Mouse (Mus musculus) midbrain, embryonic 10.5 days (tissue): Measurements from ENCODE around the gene Olfr450. TPM values are rescaled to one million over a fixed set of nuclear protein-coding genes. Genes with fewer than 3 reads are reported as not detected.

ENCODE experiments used
- DNase-seq: peaks from one replicate; pipeline ENCODE4 v3.0.0-alpha.2; 2017; ENCODE audit warnings: low spot score
- H3K27ac ChIP-seq: fragments of 300-500 bp; sonication (generic); replicated peaks from 2 replicates; pipeline ENCODE4 v1.5.1; 2016; ENCODE audit warnings: mild to moderate bottlenecking
- H3K27me3 ChIP-seq: fragments of 300-500 bp; sonication (generic); 2 replicates; pipeline ENCODE4 v1.6.1; 2016; ENCODE audit warnings: low read depth, mild to moderate bottlenecking; ENCODE audit not compliant: poor library complexity, severe bottlenecking
- H3K36me3 ChIP-seq: fragments of 300-500 bp; sonication (generic); 2 replicates; pipeline ENCODE4 v1.6.1; 2016; ENCODE audit warnings: mild to moderate bottlenecking, moderate library complexity
- H3K4me1 ChIP-seq: fragments of 300-500 bp; sonication (generic); 2 replicates; pipeline ENCODE4 v1.6.1; 2016
- H3K4me3 ChIP-seq: fragments of 300-500 bp; sonication (generic); 2 replicates; pipeline ENCODE4 v1.5.1; 2016; ENCODE audit warnings: mild to moderate bottlenecking, moderate library complexity
- H3K9me3 ChIP-seq: fragments of 300-500 bp; sonication (generic); replicated peaks from 2 replicates; pipeline ENCODE4 v1.6.1; 2016; ENCODE audit warnings: mild to moderate bottlenecking
- WGBS: fragments of 180-500 bp; shearing (Covaris S2); methylation state at CpG from one replicate; pipeline ENCODE4 v1.1.7; 2016; 5-methylcytosine and 5-hydroxymethylcytosine counted together
- polyA plus RNA-seq: library from polyadenylated mRNA; unstranded; fragments of >200 nt; fragmentation: Nextera tagmentation; extraction: Ambion mirVana; gene quantifications from 2 replicates; pipeline ENCODE4 v1.2.1, GENCODE M21; 2016

Olfr450 gene
- polyA plus RNA-seq = not detected in 2 replicates

DNA sequence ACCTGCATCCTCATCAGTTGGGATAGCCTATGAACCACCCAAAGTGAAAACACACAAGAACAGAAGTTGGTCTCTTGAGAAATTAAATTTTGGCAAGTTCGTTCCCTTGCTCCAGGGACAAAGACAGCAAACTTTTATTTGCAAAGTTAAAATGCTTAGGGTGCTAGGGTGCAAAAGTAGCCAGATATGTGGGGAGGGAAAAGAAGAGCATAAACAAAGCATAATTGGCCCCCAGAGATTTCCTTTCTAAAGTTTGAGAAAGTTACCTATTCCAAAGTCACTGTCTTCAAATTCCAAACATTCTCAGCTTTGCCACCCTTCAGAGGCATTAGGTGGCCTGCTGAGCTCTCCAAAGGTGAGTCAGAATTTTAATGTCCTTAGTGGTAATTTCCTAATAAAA, at the start of gene Olfr450:
Gene Olfr450 (plus strand): TSS at position 301 of the 400 bp plus-strand sequence.
- Histone ChIP-seq H3K27ac (no peak within 1 kb of the TSS), H3K27me3 (no peaks in the 10 kb centered on the region), H3K36me3 (no peaks in the 10 kb centered on the region), H3K4me1 (no peaks in the 10 kb centered on the region), H3K9me3 (no peaks in the 10 kb centered on the region), H3K4me3 (no peak within 1 kb of the TSS)
- DNase-seq = no peak
- 91% methylated on average over 1 of the region's 1 CpGs for WGBS

DNA sequence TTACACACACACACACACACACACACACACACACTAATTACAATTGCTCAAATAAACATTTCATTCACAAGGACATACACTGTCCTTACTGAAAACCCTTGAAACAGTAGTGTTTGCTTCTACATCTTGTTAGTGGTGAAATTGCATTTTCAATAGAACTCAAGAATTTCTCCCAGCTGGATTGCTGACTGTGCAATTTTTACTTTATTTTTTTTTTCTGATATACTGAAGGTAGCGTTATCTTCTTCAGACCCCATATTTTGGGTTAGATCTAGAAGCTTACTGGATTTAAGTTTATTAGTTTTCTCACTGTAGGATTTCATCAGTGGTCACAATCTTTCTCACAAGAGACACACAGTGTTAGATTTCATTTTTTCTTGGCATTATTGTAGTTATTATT, 34.7 kb upstream of the Olfr450 start:
- H3K4me1 ChIP-seq = no peaks in the 10 kb centered on the region

DNA sequence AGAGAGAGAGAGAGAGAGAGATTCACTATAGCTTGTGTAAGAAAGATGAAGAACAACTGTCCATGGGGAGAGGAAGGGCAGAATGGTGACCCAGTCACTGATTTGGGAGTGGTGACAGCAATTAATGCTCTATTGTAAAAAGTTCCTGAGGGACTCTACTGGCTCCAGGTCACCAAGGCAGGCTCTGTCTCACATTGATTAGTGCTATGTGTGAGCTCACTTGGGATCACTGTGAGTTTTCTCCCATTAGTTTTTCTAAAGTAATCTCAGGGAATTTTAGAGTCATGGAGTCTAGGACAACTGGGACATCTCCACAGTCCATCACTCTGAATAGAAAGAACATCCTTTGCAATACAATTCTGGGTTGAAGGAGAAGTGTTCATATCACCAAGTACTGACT, 26.9 kb upstream of the Olfr450 start, which contains the start of gene Olfr452:
Gene Olfr452 (plus strand): TSS at position 301 of the 400 bp plus-strand sequence.
- H3K36me3 ChIP-seq = no peaks in the 10 kb centered on the region
- no peaks in the 10 kb centered on the region for H3K27me3 ChIP-seq
- H3K4me1 ChIP-seq = no peaks in the 10 kb centered on the region
- H3K9me3 ChIP-seq = no peaks in the 10 kb centered on the region
- no peak for DNase-seq
- no peak within 1 kb of the TSS for H3K4me3 ChIP-seq
- H3K27ac ChIP-seq = no peak within 1 kb of the TSS

More for the DNA sequence above, 34.7 kb upstream of the Olfr450 start:
- H3K4me3 ChIP-seq = no peak overlapping the region
- no peaks in the 10 kb centered on the region for H3K36me3 ChIP-seq
- no peak for DNase-seq
- WGBS = 93% methylated on average over 1 of the region's 1 CpGs
- H3K27ac ChIP-seq = no peak overlapping the region
- no peaks in the 10 kb centered on the region for H3K9me3 ChIP-seq
- H3K27me3 ChIP-seq = no peaks in the 10 kb centered on the region

DNA sequence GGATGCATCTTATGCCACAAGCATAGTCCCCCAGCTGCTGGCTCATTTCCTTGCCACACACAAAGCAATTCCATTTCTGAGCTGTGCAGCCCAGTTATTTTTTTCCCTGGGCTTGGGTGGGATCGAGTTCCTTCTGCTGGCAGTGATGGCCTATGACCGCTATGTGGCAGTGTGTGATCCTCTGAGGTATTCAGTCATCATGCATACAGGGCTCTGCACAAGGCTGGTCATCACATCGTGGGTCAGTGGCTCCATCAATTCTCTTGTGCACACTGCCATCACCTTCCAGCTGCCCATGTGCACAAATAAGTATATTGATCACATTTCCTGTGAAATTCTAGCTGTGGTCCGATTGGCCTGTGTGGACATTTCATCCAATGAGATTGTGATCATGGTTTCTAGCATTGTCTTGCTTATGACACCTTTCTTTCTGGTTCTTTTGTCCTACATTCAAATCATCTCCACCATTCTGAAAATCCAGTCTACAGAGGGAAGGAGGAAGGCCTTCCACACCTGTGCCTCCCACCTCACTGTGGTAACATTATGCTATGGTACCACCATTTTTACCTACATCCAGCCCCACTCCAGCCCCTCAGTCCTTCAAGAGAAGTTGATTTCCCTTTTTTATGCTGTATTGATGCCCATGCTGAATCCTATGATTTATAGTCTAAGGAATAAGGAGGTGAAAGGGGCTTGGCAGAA, 21.3 kb upstream of the Olfr450 start:
- Histone ChIP-seq H3K27me3 (no peaks in the 10 kb centered on the region), H3K36me3 (no peaks in the 10 kb centered on the region), H3K27ac (no peak overlapping the region), H3K9me3 (no peaks in the 10 kb centered on the region), H3K4me1 (no peaks in the 10 kb centered on the region), H3K4me3 (no peak overlapping the region)
- no peak for DNase-seq
- WGBS = 48% methylated on average over 4 of the region's 4 CpGs

DNA sequence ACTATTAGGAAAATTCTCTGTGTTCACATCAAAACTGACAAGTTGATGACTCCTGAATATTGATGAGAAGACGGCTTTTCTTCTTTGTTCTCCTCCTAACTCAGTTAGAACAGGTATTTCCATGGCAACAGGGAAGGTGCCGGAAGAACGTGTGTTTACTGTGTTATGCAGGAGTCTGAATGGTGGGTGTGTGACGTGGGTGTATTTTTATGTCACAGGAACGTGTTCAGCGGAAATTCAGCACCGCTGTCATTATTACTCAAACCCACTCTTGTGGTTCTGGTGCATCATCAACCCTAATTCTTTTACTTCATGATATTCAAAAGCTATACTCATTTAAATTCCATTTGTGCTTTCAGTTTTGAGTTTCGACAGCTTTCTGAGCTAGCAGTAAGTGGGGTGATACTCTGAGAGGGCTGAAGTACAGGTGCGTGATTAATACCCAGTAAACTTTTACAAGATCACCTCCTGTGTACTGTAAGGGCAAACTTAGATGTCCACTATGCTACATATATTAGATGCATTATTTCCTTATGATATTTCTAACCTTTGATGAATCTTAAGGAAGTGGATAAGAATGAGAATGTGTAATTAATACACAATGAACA, 20.7 kb upstream of the Olfr450 start:
- no peak overlapping the region for H3K27ac ChIP-seq

DNA sequence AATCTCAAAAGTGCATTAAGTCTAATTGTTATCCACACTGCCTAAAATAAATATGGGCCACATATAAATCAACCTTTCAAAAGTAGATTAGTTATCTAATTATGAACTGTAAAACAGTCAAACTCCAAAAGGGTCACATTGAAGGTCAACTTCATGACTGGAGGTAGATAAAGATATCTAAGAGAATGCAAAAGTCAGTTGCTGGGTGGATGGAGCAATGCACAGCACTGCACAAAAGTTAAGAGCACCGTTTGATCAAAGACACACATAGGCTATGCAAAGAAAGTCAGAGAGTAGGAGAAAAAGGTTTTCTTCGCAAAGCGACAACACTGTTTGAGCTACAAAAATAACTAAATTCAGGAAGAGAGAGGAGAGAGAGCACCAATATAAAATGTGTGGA, 16.8 kb upstream of the Olfr450 start:
- H3K4me3 ChIP-seq = no peak overlapping the region
- no peak overlapping the region for H3K27ac ChIP-seq
- no peaks in the 10 kb centered on the region for H3K9me3 ChIP-seq
- no peaks in the 10 kb centered on the region for H3K27me3 ChIP-seq
- DNase-seq = no peak
- no peaks in the 10 kb centered on the region for H3K4me1 ChIP-seq
- H3K36me3 ChIP-seq = no peaks in the 10 kb centered on the region
- WGBS = 85% methylated on average over 3 of the region's 3 CpGs

More for the DNA sequence above, 20.7 kb upstream of the Olfr450 start:
- Histone ChIP-seq H3K4me1 (no peaks in the 10 kb centered on the region), H3K4me3 (no peak overlapping the region), H3K9me3 (no peaks in the 10 kb centered on the region), H3K36me3 (no peaks in the 10 kb centered on the region), H3K27me3 (no peaks in the 10 kb centered on the region)
- no peak for DNase-seq
- WGBS = 85% methylated on average over 9 of the region's 9 CpGs

DNA sequence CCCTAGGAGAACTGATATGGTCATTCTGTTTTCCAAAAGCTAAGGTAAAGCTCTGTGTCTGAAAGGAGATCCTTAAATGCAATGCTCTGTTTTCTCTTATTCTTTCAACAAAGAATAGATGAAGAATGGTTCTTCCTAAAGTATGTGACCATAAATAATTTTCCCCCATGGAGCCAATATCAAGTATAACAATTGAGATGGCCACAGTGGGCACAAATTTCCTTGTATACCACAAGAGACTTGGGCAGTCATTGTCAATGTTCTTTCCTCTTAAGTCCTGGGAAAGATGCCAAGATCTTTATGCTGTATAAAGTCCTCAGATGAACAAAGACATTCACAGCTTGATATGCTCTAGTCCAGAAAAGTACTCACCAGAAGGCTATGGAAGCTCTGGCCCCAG, 22.3 kb downstream of the Olfr450 start, which contains the start of gene Olfr449:
Gene Olfr449 (plus strand): TSS at position 301 of the 400 bp plus-strand sequence.
- no peaks in the 10 kb centered on the region for H3K4me1 ChIP-seq
- H3K27me3 ChIP-seq = no peaks in the 10 kb centered on the region
- no peak within 1 kb of the TSS for H3K27ac ChIP-seq
- no peak within 1 kb of the TSS for H3K4me3 ChIP-seq
- no peak for DNase-seq
- H3K36me3 ChIP-seq = no peaks in the 10 kb centered on the region
- no peaks in the 10 kb centered on the region for H3K9me3 ChIP-seq

DNA sequence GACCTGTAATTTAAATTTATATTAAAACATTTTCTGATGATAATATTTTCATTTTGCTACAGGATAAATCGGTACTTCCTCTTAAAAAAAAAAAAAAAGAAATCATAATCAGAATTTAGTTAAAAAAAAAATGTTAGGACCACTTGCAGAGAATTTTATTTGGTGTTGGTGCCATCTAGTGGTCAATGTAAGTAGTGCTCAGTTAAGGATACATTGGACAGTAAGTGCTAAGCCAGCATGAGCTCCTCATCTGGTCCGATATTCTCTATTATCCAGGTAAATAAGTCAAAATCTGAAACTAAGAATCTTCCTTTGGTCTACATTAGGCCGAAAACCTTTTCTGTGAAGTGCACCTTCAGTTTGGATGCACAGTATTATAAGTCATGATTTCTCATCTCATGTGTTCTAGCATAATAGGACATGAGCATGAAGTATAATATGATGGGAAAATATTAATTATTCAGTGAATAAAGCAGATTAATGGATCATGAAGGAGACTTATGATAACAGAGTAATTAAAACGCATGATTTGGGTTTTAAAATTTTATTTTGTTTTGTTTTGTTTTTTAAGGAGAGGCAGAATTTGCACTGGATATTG, 48.6 kb downstream of the Olfr450 start:
- H3K27me3 ChIP-seq = no peaks in the 10 kb centered on the region
- H3K4me1 ChIP-seq = peaks cover 5% of the 10 kb centered on the region; the same call in 1 of the 2 replicates
- no peaks in the 10 kb centered on the region for H3K9me3 ChIP-seq
- WGBS = 17% methylated on average over 4 of the region's 4 CpGs
- DNase-seq = no peak
- H3K4me3 ChIP-seq = no peak overlapping the region
- H3K27ac ChIP-seq = no peak overlapping the region
- H3K36me3 ChIP-seq = no peaks in the 10 kb centered on the region

Other genes with a start within 250 kb of the Olfr450 start
- not detected in 2 replicates for gene Tcaf3, start 214.2 kb upstream of the Olfr450 start, polyA plus RNA-seq
- 3.9 and 4.2 TPM in 2 replicates for gene Tcaf2, start 166.7 kb upstream of the Olfr450 start, polyA plus RNA-seq
- gene Tcaf1, start 101.9 kb upstream of the Olfr450 start, polyA plus RNA-seq = 106 and 146 TPM in 2 replicates
- not detected in 2 replicates for gene Olfr453, start 72.6 kb upstream of the Olfr450 start, polyA plus RNA-seq
- not detected in 2 replicates for gene Olfr38, start 55.5 kb upstream of the Olfr450 start, polyA plus RNA-seq
- not detected in 2 replicates for gene Olfr452, start 26.8 kb upstream of the Olfr450 start, polyA plus RNA-seq
- gene Olfr449, start 22.4 kb downstream of the Olfr450 start, polyA plus RNA-seq = not detected in 2 replicates
- not detected in 2 replicates for gene Olfr448, start 78.5 kb downstream of the Olfr450 start, polyA plus RNA-seq
- gene Olfr447, start 96.9 kb downstream of the Olfr450 start, polyA plus RNA-seq = not detected in 2 replicates
- gene Olfr446, start 109.4 kb downstream of the Olfr450 start, polyA plus RNA-seq = not detected in 2 replicates
- gene Olfr444, start 137.1 kb downstream of the Olfr450 start, polyA plus RNA-seq = not detected in 2 replicates